Mouse (Mus musculus) C2C12 (cell line): ENCODE measurements around the gene Dio3.

Experiments used
- CEBPB ChIP-seq: IDR thresholded peaks from one replicate; pipeline ENCODE4 v1.6.1; 2011; ENCODE audit warnings: low read depth, mild to moderate bottlenecking, control low read depth, moderate library complexity
- CTCF ChIP-seq: IDR thresholded peaks from one replicate; pipeline ENCODE4 v1.5.1; 2011; ENCODE audit not compliant: control insufficient read depth, insufficient read depth, insufficient read length
- MYOG ChIP-seq: IDR thresholded peaks from one replicate; pipeline ENCODE4 v1.6.1; 2011; ENCODE audit not compliant: control insufficient read depth, insufficient read length; ENCODE audit errors: extremely low read depth
- USF1 ChIP-seq: IDR thresholded peaks from one replicate; pipeline ENCODE4 v1.6.1; 2011; ENCODE audit warnings: low read depth, mild to moderate bottlenecking, control low read depth, moderate library complexity

DNA sequence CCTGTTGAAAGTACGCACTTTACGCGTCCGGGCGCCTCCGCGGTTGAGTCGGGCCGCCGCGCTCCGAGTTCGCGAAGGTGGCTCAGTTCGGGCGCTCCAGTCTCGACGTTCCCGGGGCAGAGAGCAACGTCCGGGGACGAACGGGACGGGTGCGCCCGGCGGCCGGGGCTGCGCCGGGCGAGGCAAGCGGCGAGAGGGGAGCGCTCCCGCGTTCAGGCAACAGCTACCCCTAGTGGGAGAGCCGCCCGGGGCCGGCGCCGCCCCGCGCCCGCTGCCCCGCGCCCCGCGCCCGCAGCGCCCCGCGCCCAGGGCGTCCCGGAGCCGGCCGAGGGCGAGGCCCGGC lies 932 bp upstream of the Dio3 start:
- TF ChIP-seq CTCF (no peak), MYOG (no peak), USF1 (no peak), CEBPB (no peak)
